Mouse (Mus musculus) large intestine, adult 2 months (tissue): ENCODE measurements around the gene Tbxas1. TPM values are rescaled to one million over a fixed set of nuclear protein-coding genes. Genes with fewer than 3 reads are reported as not detected.

Experiments used
- DNase-seq: peaks from one replicate; pipeline ENCODE4 v3.0.0-alpha.2; 2012; ENCODE audit warnings: low read depth, low spot score
- WGBS: fragments of 180-500 bp; shearing (Covaris S2); methylation state at CpG from one replicate; pipeline ENCODE4 v1.1.7; 2018; 5-methylcytosine and 5-hydroxymethylcytosine counted together
- polyA plus RNA-seq: library from polyadenylated mRNA; depleted of rRNA; stranded (reverse); fragments of >200 nt; gene quantifications from 2 replicates; pipeline ENCODE4 v1.2.3, GENCODE M21; 2012

Tbxas1 gene
- polyA plus RNA-seq, 1 experiment: 3.0 TPM

DNA sequence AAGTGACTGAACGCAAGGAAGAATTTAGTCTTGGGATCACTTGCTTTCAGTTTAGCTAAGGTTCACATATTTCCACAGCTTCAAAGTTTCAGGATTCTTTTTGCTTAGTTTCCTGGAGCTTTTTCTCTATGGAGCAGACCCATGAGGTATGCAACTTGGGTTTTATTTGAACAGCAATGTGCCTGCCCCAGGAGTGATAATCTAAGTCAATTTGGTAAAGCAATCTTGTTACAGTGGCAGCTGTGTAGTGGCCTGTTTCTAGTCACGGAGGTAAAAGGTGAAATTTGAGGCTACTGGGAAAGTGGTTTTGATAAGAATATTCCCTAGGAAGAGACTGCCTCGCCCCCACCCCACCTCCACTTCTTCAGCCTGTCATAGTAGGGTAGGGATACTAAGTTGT, 9.3 kb downstream of the Tbxas1 start:
- DNase-seq: no peak
- WGBS: 71% methylated on average over 3 of the region's 3 CpGs

GRCm38 (mm10) chr6:38885132-38885531, 9.9 kb downstream of the Tbxas1 start:
- 47% methylated on average over 1 of the region's 1 CpGs for WGBS
- DNase-seq: no peak

DNA sequence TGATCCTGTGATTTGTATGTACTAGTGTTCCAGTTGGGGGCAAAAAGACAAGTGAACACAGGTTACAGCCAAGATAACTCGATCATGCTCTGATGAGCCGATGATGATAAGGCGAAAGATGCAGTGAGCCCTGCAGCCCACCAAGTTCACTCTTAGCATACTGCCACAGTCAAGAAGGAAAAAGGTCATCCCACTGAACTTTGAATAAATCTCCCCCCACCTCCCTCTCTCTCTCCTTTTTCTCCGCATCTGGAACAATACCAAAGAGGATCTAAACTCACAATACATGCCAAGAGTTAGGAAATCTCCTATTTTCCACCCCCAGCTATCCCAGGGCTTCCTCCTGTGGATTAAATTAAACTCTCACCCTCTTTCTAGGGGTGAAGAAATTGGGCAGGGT, 12.2 kb downstream of the Tbxas1 start:
- DNase-seq: no peak
- 90% methylated on average over 4 of the region's 4 CpGs for WGBS

GRCm38 (mm10) chr6:38889156-38889555, 14.0 kb downstream of the Tbxas1 start:
- 74% methylated on average over 6 of the region's 6 CpGs for WGBS
- no peak for DNase-seq

GRCm38 (mm10) chr6:38892017-38892416, 16.8 kb downstream of the Tbxas1 start:
- DNase-seq: no peak
- 82% methylated on average over 2 of the region's 2 CpGs for WGBS

GRCm38 (mm10) chr6:38893615-38894014, 18.4 kb downstream of the Tbxas1 start:
- no peak for DNase-seq
- 87% methylated on average over 3 of the region's 3 CpGs for WGBS

DNA sequence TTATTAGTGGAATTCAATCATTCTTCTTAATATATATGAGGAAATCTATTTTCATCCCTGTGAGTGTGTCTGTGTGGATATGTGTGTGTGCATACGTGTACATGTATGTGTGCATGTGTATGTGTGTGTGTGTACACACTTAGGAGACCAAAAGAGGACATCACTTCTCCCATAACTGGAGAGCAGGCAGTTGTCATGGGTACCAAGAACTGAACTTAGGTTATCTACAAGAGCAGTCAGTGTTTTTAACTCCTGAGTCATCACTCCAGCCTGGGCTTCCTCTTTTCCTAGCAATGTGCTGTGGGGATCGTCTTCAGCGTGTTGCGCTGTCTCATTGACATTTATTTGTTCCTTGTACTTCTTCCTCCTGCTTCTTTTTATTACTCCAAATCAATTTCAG, 24.9 kb downstream of the Tbxas1 start:
- DNase-seq: no peak
- WGBS: 78% methylated on average over 4 of the region's 4 CpGs

GRCm38 (mm10) chr6:38900479-38901126, 25.4 kb downstream of the Tbxas1 start:
- WGBS: 53% methylated on average over 4 of the region's 4 CpGs
- no peak for DNase-seq

- no peak for DNase-seq
- WGBS: 78% methylated on average over 4 of the region's 4 CpGs
Observed at GRCm38 (mm10) chr6:38901152-38901551, 25.9 kb downstream of the Tbxas1 start.

DNA sequence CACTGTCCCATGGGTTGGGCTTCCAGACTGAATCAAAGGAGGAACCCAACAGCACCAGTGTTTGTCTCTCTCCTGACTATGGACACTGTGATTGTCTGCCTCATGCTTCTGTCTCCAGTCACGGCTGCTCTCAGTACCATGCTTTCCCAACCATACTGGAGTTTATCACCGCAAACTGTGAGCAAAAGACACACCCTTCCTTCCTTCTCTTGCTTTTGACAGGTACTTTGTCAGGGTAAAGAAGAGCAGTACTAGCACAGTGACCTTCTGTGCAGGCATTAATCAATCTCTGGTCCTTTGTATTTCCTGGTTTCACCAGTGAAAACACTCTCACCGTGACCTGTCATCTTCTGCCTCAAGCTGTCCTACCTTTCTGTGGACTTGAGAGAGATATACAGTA, 26.4 kb downstream of the Tbxas1 start:
- 71% methylated on average over 3 of the region's 3 CpGs for WGBS
- no peak for DNase-seq

DNA sequence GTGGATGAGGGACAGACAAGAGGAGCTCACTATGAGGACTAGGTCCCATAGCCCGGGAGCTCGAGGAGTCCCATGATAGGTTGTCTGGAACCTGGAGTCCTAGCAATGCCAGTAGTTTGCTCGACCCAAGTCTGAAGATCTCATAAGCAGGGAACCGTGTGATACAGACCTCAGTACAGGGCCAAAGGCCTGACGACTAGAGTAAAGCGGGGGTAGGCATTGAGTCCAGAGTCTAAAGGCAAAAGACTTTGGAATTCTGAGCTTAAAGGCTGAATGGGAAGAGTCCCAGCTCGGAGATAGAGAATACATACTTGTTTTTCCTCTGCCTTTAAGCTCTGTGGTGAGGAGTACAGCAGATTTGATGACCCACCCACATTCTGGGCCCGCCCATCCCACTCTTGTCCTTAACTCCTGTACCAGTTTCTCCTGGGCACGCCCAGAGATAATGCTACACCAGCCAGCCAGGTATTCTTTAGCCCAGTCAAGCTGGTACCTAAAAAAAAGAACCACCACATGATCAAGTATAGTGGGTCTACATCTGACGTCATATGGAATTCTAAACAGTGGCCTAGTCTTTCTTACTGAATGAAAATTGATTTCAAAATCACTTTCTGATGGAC, 27.7 kb downstream of the Tbxas1 start:
- WGBS: 76% methylated on average over 10 of the region's 10 CpGs
- DNase-seq: no peak

DNA sequence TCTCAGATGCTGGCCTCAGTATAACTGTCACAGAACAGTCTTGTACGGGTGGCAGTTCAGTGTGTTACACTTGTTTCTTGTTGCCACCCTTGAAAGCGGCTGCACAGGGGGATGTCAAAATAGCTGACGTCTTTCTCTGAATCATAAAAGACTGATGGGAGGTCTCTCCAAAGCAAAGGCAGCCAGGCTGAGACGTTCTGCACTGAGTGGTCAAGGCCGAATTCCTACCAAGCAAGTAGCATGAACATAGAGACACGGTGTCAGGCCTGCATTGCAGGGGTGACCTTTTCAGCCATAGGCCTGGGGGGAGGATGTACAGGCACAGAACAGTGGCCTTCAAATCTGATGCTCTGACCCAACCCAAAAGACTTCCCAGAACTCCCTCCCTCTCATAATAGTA, 30.8 kb downstream of the Tbxas1 start:
- DNase-seq: no peak
- WGBS: 89% methylated on average over 6 of the region's 6 CpGs

DNA sequence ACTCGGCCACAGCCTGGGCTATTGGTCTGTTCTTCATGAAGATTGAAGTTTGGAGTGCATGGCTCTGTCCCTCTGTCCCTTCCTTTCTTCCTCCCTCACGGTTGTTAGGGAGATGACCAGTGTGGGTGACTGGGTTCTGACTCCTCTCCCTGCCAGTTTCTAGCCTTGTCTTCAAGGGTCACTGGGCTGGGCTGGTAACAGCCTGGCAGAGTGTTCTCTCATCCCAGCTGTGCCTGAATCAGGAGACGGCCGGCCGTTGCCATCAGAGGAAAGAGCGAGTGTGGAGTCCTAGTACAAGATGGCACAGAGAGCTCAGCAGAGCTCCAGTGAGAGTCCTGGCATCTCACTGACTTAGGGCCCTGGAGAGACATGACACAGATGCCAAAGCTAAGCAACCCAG, 33.2 kb downstream of the Tbxas1 start:
- 86% methylated on average over 6 of the region's 6 CpGs for WGBS
- DNase-seq: no peak

DNA sequence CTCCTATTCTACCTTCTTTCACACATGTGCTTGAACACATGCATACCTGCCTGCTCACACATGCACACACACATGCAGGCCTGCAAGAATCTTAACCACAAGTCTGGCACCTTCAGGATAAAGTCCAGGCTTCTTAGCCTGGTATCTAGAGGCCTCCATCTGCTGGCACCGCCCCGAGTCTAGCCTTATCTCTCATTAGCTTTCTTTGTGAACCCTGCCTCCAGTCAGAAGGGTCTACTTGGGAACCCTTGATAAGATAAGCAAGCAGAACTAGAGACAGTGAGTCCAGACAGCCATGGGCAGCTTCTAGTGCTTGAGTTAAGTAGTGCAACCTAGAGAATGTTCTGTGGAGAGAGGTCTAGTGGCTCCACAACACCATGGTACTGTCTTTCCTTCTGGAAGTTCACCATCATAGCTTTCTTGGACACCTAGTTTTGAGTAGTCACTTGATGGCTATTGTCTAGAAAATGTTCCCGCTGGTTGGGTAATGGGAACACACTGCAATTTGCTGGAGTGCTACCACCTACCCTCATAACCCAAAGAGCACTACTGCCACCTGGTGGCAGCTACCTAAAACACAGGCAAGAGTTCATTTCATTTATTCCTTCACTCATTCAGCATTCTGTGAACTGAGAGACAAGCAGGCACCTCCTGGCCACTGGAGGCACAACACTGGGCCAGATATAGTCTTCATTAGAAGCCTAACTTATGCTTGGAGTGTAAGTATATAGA, 35.8 kb downstream of the Tbxas1 start:
- 58% methylated on average over 3 of the region's 3 CpGs for WGBS

DNA sequence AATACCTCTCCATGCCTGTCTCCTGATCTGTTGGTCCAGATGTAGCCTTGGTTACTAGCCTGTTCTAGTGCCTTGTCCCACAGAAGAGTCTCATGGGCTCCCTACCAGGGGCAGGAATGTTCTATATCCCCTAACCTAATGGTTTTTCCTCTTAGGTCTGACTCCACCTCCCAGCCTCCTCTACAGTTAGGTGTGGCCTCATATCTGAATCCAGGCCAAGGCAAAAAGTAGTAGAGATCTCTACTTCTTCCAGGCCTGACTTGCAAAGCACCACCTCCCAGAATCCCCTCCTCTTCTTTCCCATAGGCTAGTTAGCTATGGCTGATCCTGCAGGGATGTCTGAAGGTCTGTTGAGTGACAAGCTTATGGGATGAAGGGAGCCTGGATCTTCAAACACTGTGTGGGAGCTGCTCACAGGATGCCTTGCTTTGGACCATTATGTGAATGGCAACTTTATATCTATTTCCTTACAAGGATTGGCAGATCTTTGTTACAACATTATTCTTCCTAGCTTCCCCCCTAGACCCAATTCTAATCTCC, 37.0 kb downstream of the Tbxas1 start:
- DNase-seq: no peak

More for the DNA sequence above, 35.8 kb downstream of the Tbxas1 start:
- peak; percentile 51 for DNase-seq

- 84% methylated on average over 9 of the region's 9 CpGs for WGBS
- DNase-seq: no peak
Observed at GRCm38 (mm10) chr6:38912845-38913244, 37.6 kb downstream of the Tbxas1 start.

GRCm38 (mm10) chr6:38913386-38914042, 38.3 kb downstream of the Tbxas1 start:
- 78% methylated on average over 13 of the region's 13 CpGs for WGBS
- no peak for DNase-seq

DNA sequence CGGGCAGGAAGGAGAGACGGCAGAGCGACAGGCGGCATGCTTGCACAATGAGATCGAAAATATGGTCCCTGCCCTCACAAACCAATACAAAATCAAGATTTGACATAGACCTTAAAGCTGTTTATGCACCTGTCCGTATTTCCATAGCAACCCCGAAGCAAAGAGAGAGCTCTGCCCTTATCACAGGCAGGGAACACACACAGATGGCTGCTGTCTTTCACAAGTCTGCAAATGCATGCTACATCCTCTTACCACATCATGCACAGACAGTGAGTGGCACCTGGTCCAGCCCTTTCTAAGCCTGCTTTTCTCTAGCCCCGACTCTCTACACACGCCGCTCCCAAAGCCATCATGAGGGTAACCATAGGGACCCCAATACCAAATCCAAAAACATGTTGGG, 39.0 kb downstream of the Tbxas1 start:
- no peak for DNase-seq
- 83% methylated on average over 10 of the region's 10 CpGs for WGBS

DNA sequence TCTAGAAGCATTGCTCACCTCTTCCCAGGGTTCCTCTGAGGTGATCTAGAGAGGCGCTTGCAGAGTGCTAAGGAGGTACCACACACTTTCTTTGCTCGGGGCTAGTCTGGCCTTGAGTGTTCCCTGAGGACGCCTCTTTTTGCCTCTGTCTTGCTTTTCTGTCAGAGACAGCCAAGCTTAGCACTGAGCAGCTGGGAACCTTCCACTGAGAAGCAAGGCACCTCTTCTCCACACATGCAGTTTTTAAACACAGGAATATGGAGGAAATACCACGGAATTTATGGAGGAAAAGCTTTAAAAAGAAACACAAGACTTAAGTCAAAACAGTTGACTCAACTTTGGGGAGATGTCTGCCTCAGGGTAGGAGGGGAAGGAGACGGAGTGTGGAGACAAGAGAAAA, 40.6 kb downstream of the Tbxas1 start:
- WGBS: 79% methylated on average over 5 of the region's 5 CpGs
- no peak for DNase-seq

- no peak for DNase-seq
Observed at GRCm38 (mm10) chr6:38916571-38916970, 41.4 kb downstream of the Tbxas1 start.

More at GRCm38 (mm10) chr6:38916571-38916970, 41.4 kb downstream of the Tbxas1 start:
- 51% methylated on average over 4 of the region's 4 CpGs for WGBS
